Mouse (Mus musculus): Measurements from ENCODE around the gene Zmiz2.

- TF ChIP-seq GATA1 (IDR thresholded peaks at IDR 0.05; ENCODE audit: borderline replicate concordance, low read length) (no peak), FLI1 (IDR thresholded peaks at IDR 0.05; ENCODE audit: low read length) (no peak)
Measured at GRCm38 (mm10) chr11:6415551-6416404, 26.9 kb downstream of the Zmiz2 start.

Data from megakaryocyte, embryonic 14.5 days (primary cell).